ENCODE assay signal across 21 mouse cellular contexts in genomic region chr4:141769501-141770160, GRCm38 (mm10). TPM values are rescaled to one million over a fixed set of nuclear protein-coding genes. Genes with fewer than 3 reads are reported as not detected.
A peak's percentile ranks its signal among the peaks of the same experiment; 100 is the strongest.
DNase-seq lines count a peak whose midpoint lies in the region; ATAC-seq and TF ChIP-seq lines count a peak whose summit lies in the region.
"Had no signal": no experiment of that assay in that cellular context is flagged by ENCODE, and none has a peak within 500 bp of the region (broad histone marks: within the 10 kb centered on the region; RNA-seq: fewer than 3 reads in every experiment).

No protein-coding gene starts in this region.

- peak overlapping the region; percentile 90 for H3K27ac ChIP-seq in liver, embryonic 13.5 days
- H3K27ac ChIP-seq in liver, embryonic 14.5 days: peak overlapping the region; percentile 8; the same call in 1 of the 2 replicates
- peak overlapping the region; percentile 18; the same call in 1 of the 2 replicates for H3K27ac ChIP-seq in liver, postnatal 0 days (ENCODE audit: low read depth)
- no peak overlapping the region for H3K27ac ChIP-seq in midbrain, embryonic 11.5 days (ENCODE audit: low read depth, low read length)
- H3K27ac ChIP-seq: embryonic facial prominence, embryonic 13.5 days; forebrain, embryonic 12.5 days; heart, embryonic 15.5 days; hindbrain, embryonic 10.5 days; hindbrain, embryonic 14.5 days had no signal

- H3K36me3 ChIP-seq in liver, embryonic 13.5 days: peaks cover 80% of the 10 kb centered on the region
- H3K36me3 ChIP-seq in liver, embryonic 14.5 days (replicated peaks; ENCODE audit: control insufficient read depth, insufficient read depth, low read depth): peaks cover 36% of the 10 kb centered on the region
- H3K36me3 ChIP-seq in liver, postnatal 0 days (replicated peaks; ENCODE audit: insufficient read depth, low read length): peaks cover 43% of the 10 kb centered on the region
- H3K36me3 ChIP-seq in midbrain, embryonic 11.5 days (ENCODE audit: control insufficient read depth, insufficient read depth, low read length): peaks cover 20% of the 10 kb centered on the region; the same call in 1 of the 2 replicates

- H3K27me3 ChIP-seq in liver, embryonic 13.5 days: no peaks in the 10 kb centered on the region
- H3K27me3 ChIP-seq in liver, embryonic 14.5 days (ENCODE audit: control insufficient read depth, insufficient read depth, low read length): no peaks in the 10 kb centered on the region
- no peaks in the 10 kb centered on the region for H3K27me3 ChIP-seq in liver, postnatal 0 days (ENCODE audit: insufficient read depth, low read length)
- no peaks in the 10 kb centered on the region for H3K27me3 ChIP-seq in midbrain, embryonic 11.5 days (ENCODE audit: control insufficient read depth, insufficient read depth, low read length)
- H3K27me3 ChIP-seq: embryonic facial prominence, embryonic 13.5 days; forebrain, embryonic 12.5 days; heart, embryonic 15.5 days had no signal

- DNase-seq in heart, postnatal 10 days: peak; percentile 34 to 40
- no peak for DNase-seq in heart, postnatal 36 days
- DNase-seq in liver, embryonic 13.5 days: no peak
- DNase-seq in liver: no peak
- DNase-seq in liver, embryonic 14.5 days (ENCODE audit: low read depth in 3 of 3, low spot score in 3 of 3): no peak
- no peak for DNase-seq in liver, postnatal 0 days
- DNase-seq in midbrain, embryonic 11.5 days (ENCODE audit: low spot score, missing footprints): no peak
- no peak for DNase-seq in right cerebral cortex, postnatal 14 days
- DNase-seq: adrenal gland, postnatal 10 days; cerebellum, adult 11 months; cerebellum, adult 8-10 months; cerebellum, postnatal 25 days; gastrocnemius, postnatal 10 days had no signal

- TF ChIP-seq EP300 in liver, embryonic 14.5 days (IDR thresholded peaks at IDR 0.05; ENCODE audit: low read depth): no peak
- no peak for TF ChIP-seq EP300 in liver, postnatal 0 days (IDR thresholded peaks at IDR 0.05; ENCODE audit: low read depth)

- intact Hi-C loops in heart, postnatal 10 days (cut with DNase I): no loop called here
- intact Hi-C loops in heart, postnatal 36 days (cut with DNase I): loop anchor here (5.0 kb wide), 1 partner anchor 47 kb away; the partner anchor contains the start of gene Ddi2

- H3K4me1 ChIP-seq in liver, embryonic 13.5 days (replicated peaks): peaks cover 74% of the 10 kb centered on the region
- peaks cover 52 to 60% of the 10 kb centered on the region in 2 experiments for H3K4me1 ChIP-seq in liver, embryonic 14.5 days (replicated peaks; ENCODE audit: control insufficient read depth in 2 of 2, insufficient read depth in 2 of 2, low read length in 1 of 2)
- H3K4me1 ChIP-seq in liver, postnatal 0 days (ENCODE audit: insufficient read depth): peaks cover 47% of the 10 kb centered on the region
- no peaks in the 10 kb centered on the region for H3K4me1 ChIP-seq in midbrain, embryonic 11.5 days (ENCODE audit: control insufficient read depth, insufficient read depth, low read length)
- H3K4me1 ChIP-seq: forebrain, embryonic 12.5 days; hindbrain, embryonic 10.5 days had no signal

- no peak for ATAC-seq in liver, embryonic 13.5 days (ENCODE audit: low read depth)
- no peak for ATAC-seq in liver, embryonic 14.5 days (ENCODE audit: insufficient read depth)
- ATAC-seq in liver, postnatal 0 days: no peak
- ATAC-seq in midbrain, embryonic 11.5 days (ENCODE audit: low FRiP score): no peak
- ATAC-seq: forebrain, embryonic 16.5 days had no signal

- no peak overlapping the region for H3K4me3 ChIP-seq in liver, embryonic 13.5 days (replicated peaks)
- H3K4me3 ChIP-seq in liver, embryonic 14.5 days (ENCODE audit: insufficient read depth in 1 of 2, low read depth in 2 of 2, low read length in 2 of 2): no peak overlapping the region
- H3K4me3 ChIP-seq in liver, postnatal 0 days (ENCODE audit: low read depth, low read length): no peak overlapping the region
- H3K4me3 ChIP-seq in midbrain, embryonic 11.5 days (ENCODE audit: low read depth, low read length): no peak overlapping the region
- H3K4me3 ChIP-seq: embryonic facial prominence, embryonic 13.5 days; forebrain, embryonic 12.5 days; heart, embryonic 15.5 days; hindbrain, embryonic 10.5 days had no signal

- WGBS in liver, embryonic 13.5 days (ENCODE audit: insufficient replicate concordance): 55% methylated on average over 8 of the region's 8 CpGs
- 47% methylated on average over 8 of the region's 8 CpGs for WGBS in liver, embryonic 14.5 days (ENCODE audit: insufficient replicate concordance)
- WGBS in liver, postnatal 0 days (ENCODE audit: insufficient replicate concordance): 46% methylated on average over 8 of the region's 8 CpGs
- 95% methylated on average over 8 of the region's 8 CpGs for WGBS in midbrain, embryonic 11.5 days

- H3K9ac ChIP-seq in liver, embryonic 13.5 days: peak overlapping the region; percentile 37; the same call in 1 of the 2 replicates
- no peak overlapping the region for H3K9ac ChIP-seq in liver, embryonic 14.5 days (replicated peaks)
- no peak overlapping the region for H3K9ac ChIP-seq in liver, postnatal 0 days (replicated peaks)
- H3K9ac ChIP-seq in midbrain, embryonic 11.5 days (ENCODE audit: low read length): no peak overlapping the region
- H3K9ac ChIP-seq: embryonic facial prominence, embryonic 13.5 days; forebrain, embryonic 12.5 days; heart, embryonic 15.5 days; hindbrain, embryonic 14.5 days had no signal

- no peaks in the 10 kb centered on the region for H3K9me3 ChIP-seq in liver, embryonic 13.5 days (replicated peaks)
- H3K9me3 ChIP-seq in liver, embryonic 14.5 days (ENCODE audit: control insufficient read depth, low read length): no peaks in the 10 kb centered on the region
- no peaks in the 10 kb centered on the region for H3K9me3 ChIP-seq in liver, postnatal 0 days (ENCODE audit: low read length)
- no peaks in the 10 kb centered on the region for H3K9me3 ChIP-seq in midbrain, embryonic 11.5 days (ENCODE audit: control insufficient read depth, low read length)
- H3K9me3 ChIP-seq: embryonic facial prominence, embryonic 13.5 days; forebrain, embryonic 12.5 days; heart, embryonic 15.5 days; hindbrain, embryonic 10.5 days had no signal

- TF ChIP-seq CTCF in liver, embryonic 14.5 days (IDR thresholded peaks at IDR 0.05; ENCODE audit: low read depth): no peak
- no peak for TF ChIP-seq CTCF in liver, postnatal 0 days (IDR thresholded peaks at IDR 0.05; ENCODE audit: low read depth)

- H3K4me2 ChIP-seq in liver, embryonic 13.5 days: no peak overlapping the region
- no peak overlapping the region for H3K4me2 ChIP-seq in liver, embryonic 14.5 days (ENCODE audit: low read depth)
- no peak overlapping the region for H3K4me2 ChIP-seq in liver, postnatal 0 days (ENCODE audit: low read depth, low read length)
- no peak overlapping the region for H3K4me2 ChIP-seq in midbrain, embryonic 11.5 days
- H3K4me2 ChIP-seq: embryonic facial prominence, embryonic 13.5 days; forebrain, embryonic 12.5 days; heart, embryonic 11.5 days; heart, embryonic 15.5 days; hindbrain, embryonic 14.5 days had no signal

RNA-seq across cellular contexts. Expression of gene Dnajc16, which starts 21.1 kb away (rescaled TPM):
- total RNA-seq in heart, postnatal 10 days (2021): 10 to 100 TPM; 17.6 to 18.0 TPM
- 10 to 100 TPM; 20.3 to 20.5 TPM for total RNA-seq in heart, postnatal 36 days (2021)
- polyA plus RNA-seq in liver, embryonic 13.5 days (2015; fragmentation: Nextera tagmentation; extraction: Ambion mirVana): 2.1 and 2.2 TPM in 2 replicates
- polyA plus RNA-seq in liver, embryonic 14.5 days (2012; rRNA removed): 2.4 and 2.8 TPM in 2 replicates
- polyA plus RNA-seq in liver, embryonic 14.5 days (2014; fragmentation: Nextera tagmentation; extraction: Ambion mirVana): 1.4 and 1.7 TPM in 2 replicates
- polyA plus RNA-seq in liver, postnatal 0 days (2015; fragmentation: Nextera tagmentation; extraction: Ambion mirVana): 2.7 TPM in 2 replicates
- 4.7 and 5.4 TPM in 2 replicates for polyA plus RNA-seq in midbrain, embryonic 11.5 days (2014; fragmentation: Nextera tagmentation; extraction: Ambion mirVana)

RNA-seq across cellular contexts. Expression of gene Agmat, which starts 23.2 kb away (rescaled TPM):
- under 1 TPM; 0.48 to 0.79 TPM for total RNA-seq in heart, postnatal 10 days (2021)
- under 1 TPM in 1 of 2 experiments, not detected in 1; 0.19 TPM for total RNA-seq in heart, postnatal 36 days (2021)
- polyA plus RNA-seq in liver, embryonic 13.5 days (2015; fragmentation: Nextera tagmentation; extraction: Ambion mirVana): 18.4 and 18.5 TPM in 2 replicates
- 11.2 and 14.4 TPM in 2 replicates for polyA plus RNA-seq in liver, embryonic 14.5 days (2012; rRNA removed)
- 18.1 and 18.7 TPM in 2 replicates for polyA plus RNA-seq in liver, embryonic 14.5 days (2014; fragmentation: Nextera tagmentation; extraction: Ambion mirVana)
- polyA plus RNA-seq in liver, postnatal 0 days (2015; fragmentation: Nextera tagmentation; extraction: Ambion mirVana): 101 and 105 TPM in 2 replicates
- polyA plus RNA-seq in midbrain, embryonic 11.5 days (2014; fragmentation: Nextera tagmentation; extraction: Ambion mirVana): not detected in 2 replicates
- polyA plus RNA-seq: embryonic facial prominence, embryonic 13.5 days; forebrain, embryonic 12.5 days; forebrain, embryonic 16.5 days; hindbrain, embryonic 10.5 days had no signal

RNA-seq across cellular contexts. Expression of gene Casp9, which starts 23.8 kb away (rescaled TPM):
- total RNA-seq in heart, postnatal 10 days (2021): 10 to 100 TPM; 10.5 to 12.4 TPM
- total RNA-seq in heart, postnatal 36 days (2021): 1 to 10 TPM; 9.1 to 9.6 TPM
- polyA plus RNA-seq in liver, embryonic 13.5 days (2015; fragmentation: Nextera tagmentation; extraction: Ambion mirVana): 9.1 and 11.0 TPM in 2 replicates
- polyA plus RNA-seq in liver, embryonic 14.5 days (2012; rRNA removed): 7.5 and 7.6 TPM in 2 replicates
- 5.8 and 6.5 TPM in 2 replicates for polyA plus RNA-seq in liver, embryonic 14.5 days (2014; fragmentation: Nextera tagmentation; extraction: Ambion mirVana)
- 6.3 and 7.4 TPM in 2 replicates for polyA plus RNA-seq in liver, postnatal 0 days (2015; fragmentation: Nextera tagmentation; extraction: Ambion mirVana)
- 17.8 and 18.6 TPM in 2 replicates for polyA plus RNA-seq in midbrain, embryonic 11.5 days (2014; fragmentation: Nextera tagmentation; extraction: Ambion mirVana)

RNA-seq across cellular contexts. Expression of gene Ddi2, which starts 46.4 kb away (rescaled TPM):
- total RNA-seq in heart, postnatal 10 days (2021): 10 to 100 TPM; 38.5 to 41.1 TPM
- 10 to 100 TPM; 30.7 to 31.0 TPM for total RNA-seq in heart, postnatal 36 days (2021)
- polyA plus RNA-seq in liver, embryonic 13.5 days (2015; fragmentation: Nextera tagmentation; extraction: Ambion mirVana): 15.0 and 19.1 TPM in 2 replicates
- polyA plus RNA-seq in liver, embryonic 14.5 days (2012; rRNA removed): 6.7 and 9.5 TPM in 2 replicates
- 9.2 and 11.4 TPM in 2 replicates for polyA plus RNA-seq in liver, embryonic 14.5 days (2014; fragmentation: Nextera tagmentation; extraction: Ambion mirVana)
- 21.7 and 22.6 TPM in 2 replicates for polyA plus RNA-seq in liver, postnatal 0 days (2015; fragmentation: Nextera tagmentation; extraction: Ambion mirVana)
- polyA plus RNA-seq in midbrain, embryonic 11.5 days (2014; fragmentation: Nextera tagmentation; extraction: Ambion mirVana): 17.5 and 18.1 TPM in 2 replicates

RNA-seq across cellular contexts. Expression of gene Cela2a, which starts 56.3 kb away (rescaled TPM):
- under 1 TPM in 1 of 2 experiments, not detected in 1; 0.87 TPM for total RNA-seq in heart, postnatal 10 days (2021)
- not detected for total RNA-seq in heart, postnatal 36 days (2021)
- 0.18 and 0.36 TPM in 2 replicates for polyA plus RNA-seq in liver, embryonic 13.5 days (2015; fragmentation: Nextera tagmentation; extraction: Ambion mirVana)
- polyA plus RNA-seq in liver, embryonic 14.5 days (2012; rRNA removed): not detected in 2 replicates
- not detected in 2 replicates for polyA plus RNA-seq in liver, embryonic 14.5 days (2014; fragmentation: Nextera tagmentation; extraction: Ambion mirVana)
- polyA plus RNA-seq in liver, postnatal 0 days (2015; fragmentation: Nextera tagmentation; extraction: Ambion mirVana): 0.61 and 28.3 TPM in 2 replicates
- polyA plus RNA-seq in midbrain, embryonic 11.5 days (2014; fragmentation: Nextera tagmentation; extraction: Ambion mirVana): not detected in 2 replicates
- total RNA-seq: adrenal gland, postnatal 10 days; gastrocnemius, postnatal 10 days; gastrocnemius, postnatal 4 days had no signal
- polyA plus RNA-seq: embryonic facial prominence, embryonic 13.5 days; forebrain, embryonic 12.5 days; forebrain, embryonic 16.5 days; heart, embryonic 11.5 days; hindbrain, embryonic 10.5 days; hindbrain, embryonic 14.5 days had no signal

Comparison
In these comparisons a context has a peak if more than half of its experiments do, and no peak if none do; other contexts are left out.
1. DNase-seq: peak in heart, postnatal 10 days (2 of 2); none in heart, postnatal 36 days (0 of 2), liver, embryonic 13.5 days (single experiment), liver (single experiment), liver, embryonic 14.5 days (0 of 3), liver, postnatal 0 days (single experiment), midbrain, embryonic 11.5 days (single experiment) and right cerebral cortex, postnatal 14 days (single experiment).
2. RNA of gene Agmat, which starts 23.2 kb away (polyA plus RNA-seq): 101 to 105 TPM in liver, postnatal 0 days, 11.2 to 18.7 TPM in liver, embryonic 14.5 days and 18.4 to 18.5 TPM in liver, embryonic 13.5 days; not detected in midbrain, embryonic 11.5 days; every median in the first group is over 10 times any median in the second.